Mouse (Mus musculus) lung, postnatal 10 days (tissue): Measurements from ENCODE around the gene Limch1.

Experiments used
- DNase-seq: peaks from one replicate; pipeline ENCODE4 v3.0.0; 2021

Gene Limch1

DNA sequence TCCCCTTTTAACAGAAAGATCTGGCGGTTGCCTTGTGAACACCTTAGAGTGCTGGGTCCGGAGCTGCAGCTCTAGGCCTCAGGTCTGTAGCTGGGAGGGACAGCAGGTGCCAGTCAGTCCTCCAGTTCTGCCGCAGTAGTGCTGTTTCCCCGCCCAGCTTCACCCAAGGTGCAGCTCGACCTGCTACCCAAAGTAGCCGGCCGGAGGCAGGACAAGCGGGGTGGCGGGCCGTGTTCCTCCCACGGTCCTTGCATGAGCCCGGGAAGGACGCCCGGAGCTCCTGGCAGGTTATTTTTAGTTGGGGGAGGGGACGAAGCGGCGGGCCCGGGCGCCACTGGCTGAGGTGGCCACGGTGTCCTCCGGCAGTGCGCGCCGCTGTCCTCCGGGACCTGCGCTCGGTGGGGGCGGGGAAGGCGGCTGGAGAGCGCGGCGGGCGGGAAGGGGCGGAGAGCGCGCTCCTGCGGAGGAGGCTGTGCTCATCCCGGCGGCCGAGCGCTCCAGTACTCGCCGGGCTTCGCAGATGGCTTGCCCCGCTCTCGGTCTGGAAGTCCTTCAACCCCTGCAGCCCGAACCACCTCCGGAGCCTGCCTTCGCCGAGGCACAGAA, at the start of gene Limch1:
Limch1 (plus strand) TSS at position 438 of the 606 bp plus-strand sequence.
- DNase-seq, result peak; percentile 81

DNA sequence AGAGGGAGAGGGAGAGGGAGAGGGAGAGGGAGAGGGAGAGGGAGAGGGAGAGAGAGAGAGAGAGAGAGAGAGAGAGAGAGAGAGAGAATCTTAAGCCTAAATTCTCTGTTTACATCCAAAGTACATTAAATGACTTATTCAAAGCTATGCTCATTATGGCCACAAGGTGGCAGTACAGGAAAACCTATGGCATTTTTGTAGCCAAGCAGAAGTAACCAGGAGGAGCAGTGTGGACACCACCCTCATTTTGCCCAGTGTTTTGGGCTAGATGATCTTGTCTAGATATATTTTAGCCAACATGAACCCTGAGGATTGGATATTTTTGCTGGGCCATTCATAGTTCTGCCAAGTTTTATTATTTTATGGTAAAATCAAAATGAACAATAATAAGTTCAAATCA, 48.5 kb upstream of the Limch1 start:
- DNase-seq, result peak; percentile 76

DNA sequence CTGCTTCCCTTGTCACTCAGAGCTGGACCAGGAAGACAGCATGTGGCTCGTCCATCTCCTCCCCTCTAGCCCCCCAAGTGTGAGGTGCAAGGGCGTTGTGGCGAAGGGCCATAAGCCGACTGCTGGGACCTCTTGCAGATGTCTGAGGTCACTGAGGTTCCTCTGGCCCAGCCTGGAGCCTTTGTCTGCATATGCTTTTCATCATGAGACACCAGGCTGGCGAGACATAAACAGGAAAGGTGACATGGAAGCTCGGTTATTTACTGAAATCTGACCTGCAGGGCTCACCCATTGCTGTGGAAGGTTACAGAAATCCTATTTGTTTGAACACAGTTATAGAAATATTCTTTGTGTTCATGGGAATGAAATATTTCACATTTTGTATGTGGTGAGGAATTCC, 45.7 kb upstream of the Limch1 start:
- peak; percentile 79 for DNase-seq

DNA sequence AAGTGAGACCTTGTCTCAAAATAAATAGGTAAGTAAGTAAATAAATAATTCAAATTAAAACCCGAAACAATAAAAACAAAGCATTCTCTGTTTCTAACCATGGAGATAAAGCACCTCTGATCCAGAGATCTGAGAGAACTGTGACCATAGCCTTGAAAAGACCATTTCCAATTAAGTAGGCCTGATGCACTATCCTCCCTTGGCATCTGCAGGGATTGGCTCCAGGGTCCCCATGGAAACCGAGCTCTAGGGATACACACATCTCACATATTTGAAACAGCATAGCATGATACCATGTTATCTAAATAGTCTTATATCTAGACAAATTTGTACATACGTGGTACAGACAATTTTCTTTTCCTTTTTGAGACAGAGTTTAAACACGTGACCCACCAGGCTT, 43.7 kb upstream of the Limch1 start:
- no peak for DNase-seq

DNA sequence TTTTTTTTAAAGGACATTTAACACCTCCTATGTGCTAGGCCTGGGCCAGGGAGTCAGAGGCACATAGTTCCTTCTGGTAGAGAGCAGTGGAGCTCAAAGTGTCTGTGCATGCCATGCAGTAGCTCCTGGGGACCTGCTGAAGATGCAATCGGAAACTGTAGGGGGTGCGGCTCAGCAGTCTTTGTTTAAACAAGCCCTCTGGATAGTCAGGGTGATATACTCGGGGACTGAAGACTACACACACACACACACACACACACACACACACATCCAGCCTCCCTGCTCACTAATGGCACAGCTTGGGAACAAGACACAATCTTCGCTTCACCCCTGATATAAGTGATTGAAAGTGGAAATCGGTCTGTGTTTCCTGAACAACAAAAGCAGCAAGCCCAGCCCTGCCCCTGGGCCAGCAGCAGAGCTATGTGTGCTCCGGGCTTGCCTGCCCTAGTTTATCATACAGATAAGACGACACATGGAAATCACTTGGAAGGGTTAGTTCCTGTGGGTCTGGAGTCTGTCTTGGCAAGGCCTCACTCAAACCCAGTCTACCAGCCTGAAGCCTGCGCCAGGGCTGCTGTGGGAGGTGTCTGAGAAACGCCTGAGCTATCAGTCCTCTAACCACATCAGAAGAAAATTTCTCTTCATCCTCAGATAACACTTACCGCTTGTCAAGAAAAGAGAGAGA, 42.2 kb upstream of the Limch1 start:
- peak; percentile 57 for DNase-seq

DNA sequence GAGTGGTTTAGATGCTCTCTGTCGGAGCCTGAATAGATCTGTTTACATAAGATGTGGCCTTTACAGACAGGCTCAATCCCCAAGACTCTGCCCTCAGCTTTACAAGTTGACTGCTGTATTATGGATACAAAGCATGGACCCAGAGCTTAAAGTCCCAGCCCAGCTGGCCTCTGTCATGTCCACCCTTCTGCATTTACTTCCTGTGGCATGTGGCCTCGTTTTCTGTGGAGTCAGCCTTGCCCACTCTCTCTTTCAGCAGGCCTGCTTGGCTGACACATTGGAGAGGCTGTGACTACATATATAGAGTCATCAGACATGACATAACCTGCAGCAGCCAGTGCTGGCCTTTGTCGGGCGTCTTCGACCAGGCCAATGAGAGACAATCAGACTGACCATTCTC, 37.8 kb upstream of the Limch1 start:
- DNase-seq, result peak; percentile 48

DNA sequence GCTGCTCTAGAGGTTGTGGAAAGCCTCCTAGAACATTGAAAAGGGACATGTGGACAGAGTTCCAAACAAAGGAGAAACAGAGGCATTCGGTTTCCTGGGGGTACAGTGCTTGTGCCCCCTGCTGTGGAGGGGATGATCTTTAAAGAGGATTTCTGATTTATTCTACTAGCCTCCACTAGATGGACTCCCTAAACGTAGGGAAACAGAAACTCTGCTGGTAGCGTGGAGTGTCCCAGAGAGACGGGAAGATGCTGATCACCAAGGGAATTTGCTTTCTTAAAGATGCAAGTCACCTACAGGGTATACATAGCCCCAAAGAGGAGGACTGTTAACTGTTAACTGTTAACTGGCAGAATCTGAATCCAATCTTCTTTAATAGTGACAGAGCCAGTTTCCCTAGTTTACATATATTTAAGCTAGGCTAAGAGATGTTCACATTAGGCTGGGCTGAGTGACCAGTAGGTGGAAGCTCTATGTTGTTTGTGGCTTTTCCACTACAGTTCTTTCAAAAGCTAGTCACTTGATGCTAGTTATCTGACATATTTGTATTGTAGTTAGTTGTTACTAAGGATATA, 35.1 kb upstream of the Limch1 start:
- peak; percentile 42 for DNase-seq

DNA sequence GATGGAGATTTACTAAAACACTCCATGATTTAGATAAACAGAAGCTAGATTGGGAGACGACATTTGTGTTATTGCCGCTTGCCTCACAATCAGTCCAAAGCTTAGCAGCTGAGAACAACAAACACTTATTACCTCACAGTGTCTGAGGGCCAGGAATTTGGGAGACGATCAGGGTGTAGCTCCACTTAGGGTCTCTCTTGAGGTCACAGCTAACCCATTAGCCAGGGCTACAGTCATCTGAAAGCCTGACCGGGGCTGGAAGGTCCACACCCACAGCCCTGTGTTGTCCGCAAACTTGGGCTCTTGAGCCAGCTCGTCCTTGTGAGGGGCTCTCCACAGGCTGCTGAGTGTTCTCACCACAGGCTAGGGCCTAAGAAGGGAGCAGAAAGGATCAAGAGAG, 32.8 kb upstream of the Limch1 start:
- DNase-seq, result peak; percentile 46

DNA sequence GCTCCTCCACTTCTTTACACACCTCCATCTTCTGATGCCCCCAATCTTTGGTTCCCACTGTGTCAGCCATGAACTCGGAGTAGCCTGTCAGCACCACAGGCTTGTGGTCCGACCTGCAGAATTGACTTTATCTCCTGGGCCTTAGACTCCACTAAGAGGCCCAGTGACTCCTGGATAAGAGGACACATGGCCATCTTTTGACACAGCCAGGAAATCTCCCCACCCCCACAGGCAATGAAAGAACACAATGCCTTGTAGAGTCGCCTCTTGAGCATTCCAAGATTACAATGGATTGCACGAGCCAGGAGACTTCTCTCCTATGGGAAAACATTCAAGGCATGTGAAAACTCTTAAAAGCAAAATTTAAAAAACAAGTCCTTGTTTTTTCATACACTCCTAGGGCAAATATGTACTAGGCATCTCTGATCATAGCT, 30.1 kb upstream of the Limch1 start:
- peak; percentile 59 for DNase-seq

DNA sequence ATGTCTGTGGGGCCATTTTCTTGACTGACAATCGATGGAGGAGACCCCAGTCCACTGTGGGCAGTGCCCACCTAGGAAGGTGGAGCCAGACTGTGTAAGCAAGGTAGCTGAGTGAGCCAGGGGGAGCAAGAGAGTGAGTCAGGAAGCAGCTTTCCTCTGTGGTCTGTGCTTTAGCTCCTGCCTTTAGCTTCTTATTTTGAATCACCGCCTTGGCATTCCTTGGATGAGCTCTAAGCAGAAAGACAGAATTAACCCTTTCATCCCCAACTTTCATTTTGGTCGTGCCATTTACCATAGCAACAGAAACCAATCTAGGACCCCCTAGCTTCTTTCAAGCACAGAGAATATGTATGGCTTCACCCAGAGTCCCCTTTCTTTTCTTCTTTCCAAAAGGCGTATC, 27.7 kb upstream of the Limch1 start:
- DNase-seq, result no peak

DNA sequence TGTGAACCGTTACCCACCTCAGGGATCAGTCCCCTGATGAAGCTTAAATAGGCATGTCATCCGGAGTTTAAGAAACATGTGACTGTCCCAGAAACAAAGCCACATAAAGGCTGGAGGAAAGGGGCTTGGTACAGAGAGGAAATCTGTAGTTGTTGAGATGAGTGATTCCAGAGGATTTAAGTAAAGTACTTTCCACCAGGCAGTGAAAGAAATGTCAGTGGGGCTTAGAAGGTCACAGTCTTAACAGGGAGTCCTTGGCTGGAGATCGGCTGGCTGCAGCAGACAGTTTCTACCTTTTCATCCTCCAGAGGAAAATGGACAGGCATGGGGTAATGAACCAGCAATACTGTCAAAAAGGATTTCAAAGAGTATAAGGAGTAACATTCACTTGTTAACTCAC, 27.2 kb upstream of the Limch1 start:
- no peak for DNase-seq

DNA sequence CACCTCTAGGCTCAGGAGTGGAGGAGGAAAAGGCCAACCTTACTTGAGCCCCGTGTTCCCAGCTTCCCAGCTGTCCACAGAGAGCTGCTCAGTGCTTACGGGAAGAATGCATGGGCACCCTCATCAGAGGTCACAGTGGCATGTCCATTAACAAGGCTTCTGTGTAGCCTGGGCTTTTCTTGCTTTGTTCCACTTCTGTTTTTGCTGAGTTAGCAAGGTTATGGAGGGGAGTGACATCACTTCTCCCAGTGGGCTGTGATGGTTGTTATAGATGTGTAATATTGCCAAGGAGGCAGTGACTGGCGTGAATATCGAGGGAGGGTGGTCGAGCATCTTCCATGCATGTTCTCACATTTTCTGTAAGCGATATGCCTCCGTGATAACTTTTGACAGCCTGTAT, 26.7 kb upstream of the Limch1 start:
- no peak for DNase-seq

DNA sequence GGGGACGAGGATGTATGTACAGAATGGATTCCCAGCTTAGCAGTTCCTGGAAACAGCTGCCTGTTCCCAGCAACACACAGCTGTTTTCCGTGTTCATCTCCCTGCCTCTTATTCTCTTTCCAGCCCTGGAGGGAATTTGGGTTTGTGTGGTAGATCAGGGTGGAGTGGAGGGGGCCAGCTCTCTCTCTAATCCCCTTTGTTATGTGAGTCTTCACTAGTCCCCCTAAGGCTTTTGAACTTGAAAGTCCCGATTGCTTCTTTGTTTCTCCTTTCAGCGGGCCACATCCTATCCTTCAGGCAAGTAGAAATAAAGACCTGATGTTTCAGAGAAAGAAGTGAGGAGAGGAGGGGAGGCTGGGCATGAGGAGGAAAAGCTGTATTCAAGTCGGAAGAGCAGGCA, 24.7 kb upstream of the Limch1 start:
- no peak for DNase-seq

DNA sequence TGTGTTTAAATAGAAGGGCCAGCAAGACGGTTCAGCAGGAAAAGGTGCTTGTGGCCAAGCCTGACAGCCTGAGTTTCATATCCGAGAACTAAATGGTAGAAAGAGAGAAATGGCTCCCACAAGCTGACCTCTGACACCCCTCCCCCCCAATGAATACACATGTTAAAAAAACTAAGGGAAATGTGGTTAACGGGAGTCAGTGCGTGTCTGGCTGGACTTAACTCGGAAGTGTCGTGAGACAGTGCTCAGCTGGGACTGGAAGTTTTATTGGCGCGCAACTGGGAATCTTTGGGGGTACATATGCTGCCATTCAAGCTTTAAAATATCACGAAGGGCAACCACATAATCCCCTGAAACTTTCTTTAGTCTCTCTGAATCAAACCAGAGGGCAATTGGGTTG, 23.0 kb upstream of the Limch1 start:
- peak; percentile 62 for DNase-seq

DNA sequence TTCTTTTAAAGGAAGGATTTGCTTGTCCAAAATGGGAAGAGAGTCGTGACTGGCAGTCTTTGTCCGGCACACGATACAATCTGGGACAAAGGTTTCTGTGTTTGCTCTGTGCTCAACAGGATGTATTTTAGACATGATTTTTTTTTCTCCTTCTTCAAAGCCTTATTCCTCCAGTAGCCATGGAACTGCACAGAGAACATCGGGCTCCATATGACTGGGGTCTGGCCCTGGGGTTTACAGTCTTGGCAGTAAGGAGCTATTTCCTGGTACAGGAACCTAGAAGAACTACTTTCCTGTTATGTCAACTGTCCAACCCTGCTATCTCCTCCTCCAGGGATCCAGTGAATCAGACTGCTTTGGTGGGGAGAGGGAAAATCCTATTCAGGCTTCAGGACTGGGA, 22.6 kb upstream of the Limch1 start:
- DNase-seq, result no peak

DNA sequence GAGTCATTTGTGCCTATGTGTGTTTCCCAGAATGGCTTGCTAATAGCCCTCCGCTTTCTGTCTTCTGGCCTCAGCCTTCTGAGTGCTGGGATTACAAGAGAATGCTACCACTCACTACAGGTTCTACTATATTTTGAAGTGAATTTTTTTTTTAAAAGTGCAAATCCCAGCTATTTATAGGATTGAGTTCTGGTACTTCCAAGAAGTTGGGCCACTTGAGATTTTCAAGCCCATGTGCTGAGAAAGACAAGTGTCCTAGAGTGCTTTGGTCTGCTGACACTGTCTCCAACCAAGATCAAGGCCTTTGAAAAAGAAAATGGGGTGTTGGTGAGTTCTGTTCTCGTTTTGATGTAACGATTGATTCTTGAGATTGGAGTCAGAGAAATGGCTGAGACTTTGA, 22.0 kb upstream of the Limch1 start:
- no peak for DNase-seq

DNA sequence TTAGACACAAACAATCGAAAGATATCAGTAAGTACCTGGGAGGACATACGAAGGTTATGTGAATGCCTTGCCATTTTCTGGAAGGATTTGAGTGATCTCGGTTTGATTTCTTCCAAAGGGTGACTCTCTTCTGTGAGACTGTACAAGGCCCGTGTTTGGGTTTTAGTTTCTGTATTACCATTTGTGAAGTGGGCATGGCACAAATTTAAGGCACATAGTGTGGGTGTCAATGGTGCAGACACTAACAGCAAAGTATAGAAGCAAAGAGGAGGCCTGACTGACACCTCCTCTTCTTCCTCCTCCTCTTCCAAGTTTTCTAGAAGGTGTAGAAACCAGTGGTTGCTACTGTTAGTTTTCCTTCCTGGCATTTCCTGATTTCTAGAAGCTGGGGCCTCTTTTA, 16.3 kb upstream of the Limch1 start:
- no peak for DNase-seq

DNA sequence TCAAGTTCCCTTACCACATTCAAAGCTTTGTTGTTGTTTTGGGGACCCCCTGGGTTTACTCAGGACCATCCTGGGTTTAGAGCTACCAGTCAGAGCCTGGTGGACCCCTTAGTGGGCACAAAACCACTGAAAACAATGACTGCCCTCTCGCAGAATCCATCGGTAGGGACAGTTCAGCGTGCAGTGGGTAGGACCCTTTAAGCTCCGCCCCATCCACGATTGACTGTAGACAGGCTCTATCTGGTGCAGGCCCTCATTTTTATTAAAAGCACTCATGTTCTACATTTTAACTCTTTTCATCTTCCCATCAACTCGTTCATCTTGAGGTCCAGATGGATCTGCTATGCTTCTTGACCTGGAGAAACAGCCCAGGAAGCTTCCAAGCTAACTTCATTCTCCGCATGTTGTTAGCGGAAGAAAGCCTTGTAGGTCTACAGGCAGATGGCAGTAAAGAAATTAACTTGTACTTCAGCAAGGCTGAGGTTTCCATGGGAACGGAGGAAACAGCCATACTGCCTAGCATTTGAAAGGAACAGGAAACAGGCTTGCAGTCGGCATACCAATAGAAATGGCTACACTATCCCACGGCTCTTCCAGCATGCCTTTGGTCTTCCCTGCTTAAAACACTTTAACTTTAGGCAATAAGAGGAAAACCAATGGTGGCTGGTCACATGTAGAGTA, 14.9 kb upstream of the Limch1 start:
- DNase-seq, result peak; percentile 54

DNA sequence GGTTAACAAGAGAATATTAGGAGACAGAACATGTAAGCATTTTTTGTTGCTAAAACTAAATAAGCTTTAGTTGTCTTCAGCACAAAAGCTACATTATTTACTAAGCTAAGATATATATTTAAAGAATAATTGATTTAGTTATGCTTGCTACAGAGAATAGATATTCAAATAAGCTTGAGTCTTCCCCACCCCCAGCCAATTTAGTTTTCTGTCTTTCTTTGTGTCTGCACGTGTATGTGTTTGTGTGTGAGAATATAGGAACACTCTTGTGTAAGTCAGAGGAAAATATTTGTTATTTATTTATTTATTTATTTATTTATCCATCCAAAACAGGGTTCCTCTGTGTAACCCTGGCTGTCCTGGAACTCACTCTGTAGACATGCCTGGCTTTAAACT, 14.3 kb upstream of the Limch1 start:
- DNase-seq, result no peak

DNA sequence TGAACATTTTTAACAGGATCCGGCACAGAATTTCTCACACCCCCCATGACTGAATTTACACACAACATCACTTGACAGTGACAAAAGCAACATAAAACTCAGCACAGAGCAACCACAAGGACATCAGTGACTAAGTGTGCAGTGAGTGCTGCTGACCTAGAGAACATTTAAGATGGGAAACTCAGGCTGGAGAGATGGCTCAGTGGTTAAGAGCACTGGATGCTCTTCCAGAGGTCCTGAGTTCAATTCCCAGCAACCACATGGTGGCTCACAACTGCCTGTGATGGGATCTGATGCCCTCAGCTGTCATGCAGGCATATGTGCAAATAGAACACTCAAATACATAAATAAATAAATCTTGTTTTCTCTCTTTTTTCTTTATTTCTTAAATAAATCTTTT, 12.1 kb upstream of the Limch1 start:
- no peak for DNase-seq

DNA sequence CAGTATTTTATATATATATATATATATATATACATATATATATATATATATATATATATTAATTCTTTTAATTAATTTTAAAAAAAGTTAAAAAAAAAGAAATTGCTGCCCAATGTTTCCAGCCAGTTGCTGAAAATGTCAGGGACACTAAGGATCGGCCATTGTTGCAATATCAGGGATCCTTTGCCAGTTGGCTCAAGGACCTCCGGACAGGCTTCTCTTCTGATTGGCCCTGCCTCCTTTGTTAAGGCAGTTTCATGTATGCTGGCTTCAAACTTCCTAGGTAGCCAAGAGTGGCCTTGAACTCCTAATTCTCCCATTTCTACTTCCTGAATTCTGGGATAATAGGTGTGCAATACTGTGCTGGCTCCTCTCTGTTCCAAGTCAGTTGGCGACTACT, 6.3 kb upstream of the Limch1 start:
- DNase-seq, result no peak

DNA sequence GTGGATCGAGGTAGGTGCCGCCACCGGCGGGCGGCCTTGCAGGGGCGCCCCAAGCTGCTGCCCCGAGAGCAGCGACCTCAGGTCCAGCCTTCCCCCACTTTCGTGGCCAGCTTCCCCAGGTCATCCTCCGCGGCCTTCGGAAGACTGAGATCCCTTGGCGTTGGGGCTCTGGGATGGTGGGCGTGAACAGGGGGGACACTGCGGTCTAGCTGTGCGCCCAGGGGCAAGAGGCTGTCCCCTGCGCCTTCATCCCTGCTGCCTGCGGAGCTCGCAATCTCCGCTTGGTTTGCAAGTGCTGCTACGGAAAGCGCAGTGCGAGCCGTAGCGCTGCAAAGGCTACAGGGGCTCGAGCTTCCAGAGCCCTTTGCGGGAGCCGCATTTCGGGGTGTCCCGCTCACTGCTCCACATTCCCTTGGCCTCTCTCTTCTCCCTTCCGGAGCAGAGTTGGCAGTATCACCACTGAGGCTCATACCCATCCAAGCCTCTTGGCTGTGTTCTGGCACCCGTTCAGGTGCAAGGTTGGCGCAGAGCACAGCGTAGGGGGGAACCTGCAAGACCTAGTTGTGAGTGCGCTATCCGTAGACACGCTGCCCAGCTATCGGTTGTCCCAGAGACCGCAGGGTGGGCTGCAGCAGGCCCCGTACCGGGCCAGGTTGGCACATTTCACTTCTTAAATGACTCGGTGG, 512 bp downstream of the Limch1 start:
- peak; percentile 46 for DNase-seq

DNA sequence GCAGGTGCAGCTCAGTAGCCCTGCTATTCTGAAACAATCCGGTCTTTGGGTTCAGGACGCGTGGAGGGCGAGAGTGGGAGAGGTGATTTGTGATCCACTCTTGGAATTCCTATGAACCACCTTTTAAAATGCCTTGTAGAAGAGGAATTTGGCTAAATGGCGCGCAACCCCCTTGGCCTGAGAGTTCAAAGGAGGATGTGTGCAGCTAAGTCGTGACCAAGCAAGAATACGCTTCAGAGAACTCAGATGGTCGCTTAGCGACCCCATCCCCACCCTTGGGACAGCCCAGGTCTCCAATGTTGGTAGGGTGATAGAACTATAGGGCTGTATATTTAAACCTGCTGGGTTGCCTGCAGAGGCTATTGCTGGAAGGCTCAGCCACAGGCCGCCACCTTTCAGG, 1.1 kb downstream of the Limch1 start:
- DNase-seq, result no peak
